Mouse (Mus musculus) neural tube, embryonic 14.5 days (tissue): Measurements from ENCODE around the gene Mms19. TPM values are rescaled to one million over a fixed set of nuclear protein-coding genes. Genes with fewer than 3 reads are reported as not detected.
"Not testable (repeated sequence)": the region's sequence is repeated elsewhere in the genome, so short reads cannot be mapped to it uniquely, and the experiment has no call there.

Source experiments
- ATAC-seq: fragments of 200-750 bp; cut with Nextera tagmentation; 2 replicates; pipeline ENCODE4 v1.8.0; 2017; ENCODE audit warnings: low read depth, mild to moderate bottlenecking, moderate TSS enrichment, moderate library complexity
- H3K27ac ChIP-seq: fragments of 300-500 bp; sonication (generic); 2 replicates; pipeline ENCODE4 v1.5.1; 2014; ENCODE audit warnings: low read depth, mild to moderate bottlenecking, control low read depth, low read length, moderate library complexity, mixed read lengths
- H3K27me3 ChIP-seq: fragments of 300-500 bp; sonication (generic); 2 replicates; pipeline ENCODE4 v1.6.1; 2014; ENCODE audit warnings: low read length; ENCODE audit not compliant: control insufficient read depth, insufficient read depth
- H3K36me3 ChIP-seq: fragments of 300-500 bp; sonication (generic); 2 replicates; pipeline ENCODE4 v1.6.1; 2014; ENCODE audit warnings: low read length, mixed read lengths; ENCODE audit not compliant: control insufficient read depth, insufficient read depth
- H3K4me1 ChIP-seq: fragments of 300-500 bp; sonication (generic); 2 replicates; pipeline ENCODE4 v1.6.1; 2014; ENCODE audit warnings: low read length; ENCODE audit not compliant: control insufficient read depth, insufficient read depth
- H3K4me2 ChIP-seq: fragments of 300-500 bp; sonication (generic); 2 replicates; pipeline ENCODE4 v1.6.1; 2014; ENCODE audit warnings: mild to moderate bottlenecking, low read depth, low read length, control low read depth
- H3K4me3 ChIP-seq: fragments of 300-500 bp; sonication (generic); 2 replicates; pipeline ENCODE4 v1.5.1; 2014; ENCODE audit warnings: low read depth, low read length, control low read depth, mixed read lengths
- H3K9ac ChIP-seq: fragments of 300-500 bp; sonication (generic); replicated peaks from 2 replicates; pipeline ENCODE4 v1.6.1; 2014; ENCODE audit warnings: low read depth, mild to moderate bottlenecking, control low read depth, low read length, mixed read lengths
- H3K9me3 ChIP-seq: fragments of 300-500 bp; sonication (generic); 2 replicates; pipeline ENCODE4 v1.6.1; 2016; ENCODE audit warnings: low read length; ENCODE audit not compliant: control insufficient read depth
- WGBS: fragments of 180-500 bp; shearing (Covaris S2); extraction: QIAGEN DNeasy Blood & Tissue Kit; methylation state at CpG from one replicate; pipeline ENCODE4 v1.1.7; 2014; 5-methylcytosine and 5-hydroxymethylcytosine counted together
- polyA plus RNA-seq: library from polyadenylated mRNA; unstranded; fragments of >200 nt; fragmentation: Nextera tagmentation; extraction: Ambion mirVana; gene quantifications from 2 replicates; pipeline ENCODE4 v1.2.1, GENCODE M21; 2014

Gene Mms19
- polyA plus RNA-seq, 1 experiment from 2014 or later: 33.7 TPM

DNA sequence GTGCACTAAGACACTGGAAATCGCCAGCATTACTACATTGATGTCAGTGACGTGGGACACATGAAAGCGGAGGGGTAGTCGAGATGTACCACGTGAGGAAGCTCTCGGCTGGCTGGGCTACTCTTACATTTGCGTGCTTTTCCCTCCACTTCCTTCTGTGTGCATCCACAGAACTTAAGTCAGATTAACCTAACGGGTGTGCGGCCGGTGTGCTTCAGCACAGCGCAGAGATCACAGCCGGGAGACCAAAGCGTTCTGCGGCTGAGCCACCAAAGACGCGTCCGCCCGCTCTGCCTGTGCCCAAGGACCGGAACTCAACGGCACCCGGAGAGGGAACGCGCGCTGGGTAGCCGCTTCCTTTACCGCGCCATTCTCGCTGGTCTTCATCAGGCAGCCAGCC, 48.3 kb downstream of the Mms19 start:
- Histone ChIP-seq H3K4me3 (peak overlapping the region; percentile 74), H3K9me3 (no peaks in the 10 kb centered on the region), H3K27me3 (no peaks in the 10 kb centered on the region), H3K36me3 (peaks cover 19% of the 10 kb centered on the region), H3K4me2 (peak overlapping the region; percentile 85), H3K4me1 (peaks cover 15% of the 10 kb centered on the region), H3K9ac (peak overlapping the region; percentile 61), H3K27ac (peak overlapping the region; percentile 55)
- WGBS: 0% methylated on average over 28 of the region's 28 CpGs
- ATAC-seq: peak; percentile 10

DNA sequence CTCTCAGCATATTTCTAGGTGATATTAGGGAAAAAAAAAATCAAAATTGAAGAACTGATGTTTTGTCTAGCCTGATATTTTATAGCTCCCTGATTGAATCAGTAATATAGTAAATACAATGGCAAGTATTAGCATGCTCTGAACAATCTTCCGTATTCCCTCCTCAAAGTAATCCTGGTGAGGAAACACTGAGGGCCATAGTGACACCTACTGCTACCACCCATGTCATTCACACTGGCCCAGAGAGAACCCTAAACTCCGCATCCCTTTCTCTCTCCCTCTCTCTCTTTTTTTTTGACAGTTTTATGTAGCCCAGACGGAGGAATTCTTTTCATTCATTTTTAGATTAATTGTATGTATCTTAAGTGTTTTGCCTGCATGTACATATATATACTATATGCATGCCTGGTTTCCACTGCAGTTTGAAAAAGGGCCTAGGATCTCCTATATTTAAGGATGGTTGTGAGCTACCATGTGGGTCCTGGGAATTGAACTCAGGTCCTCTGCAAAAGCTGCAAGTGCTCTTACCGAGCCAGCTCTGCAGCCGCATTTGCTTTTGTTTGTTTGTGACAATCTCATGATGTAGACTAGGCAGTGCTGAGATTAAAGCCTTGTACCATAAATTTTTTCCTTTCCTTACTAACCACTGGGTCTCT, 60.4 kb downstream of the Mms19 start:
- 82% methylated on average over 5 of the region's 5 CpGs for WGBS
- peaks cover 33% of the 10 kb centered on the region for H3K36me3 ChIP-seq
- no peaks in the 10 kb centered on the region for H3K4me1 ChIP-seq
- no peaks in the 10 kb centered on the region for H3K9me3 ChIP-seq
- no peak for ATAC-seq
- no peak overlapping the region for H3K4me2 ChIP-seq
- no peak overlapping the region for H3K27ac ChIP-seq
- H3K27me3 ChIP-seq: no peaks in the 10 kb centered on the region
- H3K4me3 ChIP-seq: no peak overlapping the region
- H3K9ac ChIP-seq: no peak overlapping the region

DNA sequence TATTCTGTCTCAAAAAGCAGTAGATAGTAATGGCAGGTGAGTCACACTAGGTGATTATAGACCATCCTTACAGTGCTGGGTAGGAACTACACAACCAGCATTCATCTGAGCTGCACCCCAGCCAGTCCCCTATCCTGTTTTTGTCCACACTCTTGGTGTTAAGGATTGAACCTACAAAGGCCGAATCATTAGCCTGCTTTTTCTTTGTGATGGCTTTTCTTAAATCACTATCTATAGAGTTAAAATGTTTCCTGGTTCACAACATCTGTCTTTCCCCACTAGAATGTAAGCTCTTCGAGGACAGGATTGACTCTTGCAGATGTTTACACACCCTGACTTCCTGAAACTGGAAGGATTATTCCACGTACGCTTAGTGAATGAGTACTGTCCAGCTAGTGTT, 61.5 kb downstream of the Mms19 start:
- 82% methylated on average over 4 of the region's 4 CpGs for WGBS
- no peaks in the 10 kb centered on the region for H3K9me3 ChIP-seq
- no peaks in the 10 kb centered on the region for H3K4me1 ChIP-seq

DNA sequence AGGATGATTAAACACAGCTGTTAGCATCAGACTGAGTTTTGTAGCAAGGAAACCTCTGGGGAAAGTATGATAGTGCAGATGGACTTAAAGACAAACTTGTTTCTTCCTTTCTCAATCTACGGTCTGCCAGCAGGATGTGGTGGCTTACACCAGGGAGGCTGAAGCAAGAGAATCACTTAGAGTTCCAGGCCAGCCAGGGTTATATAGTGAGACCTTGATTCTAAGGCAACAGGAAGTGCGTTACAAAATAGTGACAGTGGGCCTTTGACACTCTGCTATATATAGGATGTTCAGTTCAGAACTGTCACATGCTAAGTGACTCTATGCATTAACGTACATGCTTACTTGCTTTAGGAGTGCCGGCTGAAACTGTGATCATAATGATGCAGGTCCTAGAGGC, 64.1 kb downstream of the Mms19 start:
- Histone ChIP-seq H3K36me3 (peaks cover 28% of the 10 kb centered on the region), H3K4me1 (peaks cover 14% of the 10 kb centered on the region), H3K9me3 (no peaks in the 10 kb centered on the region), H3K9ac (no peak overlapping the region), H3K27me3 (no peaks in the 10 kb centered on the region), H3K27ac (no peak overlapping the region), H3K4me3 (no peak overlapping the region), H3K4me2 (no peak overlapping the region)
- 88% methylated on average over 4 of the region's 4 CpGs for WGBS
- ATAC-seq: no peak

More for the DNA sequence above, 61.5 kb downstream of the Mms19 start:
- no peak for ATAC-seq
- Histone ChIP-seq H3K9ac (no peak overlapping the region), H3K4me2 (no peak overlapping the region), H3K4me3 (no peak overlapping the region), H3K27ac (no peak overlapping the region), H3K27me3 (no peaks in the 10 kb centered on the region), H3K36me3 (peaks cover 33% of the 10 kb centered on the region)

DNA sequence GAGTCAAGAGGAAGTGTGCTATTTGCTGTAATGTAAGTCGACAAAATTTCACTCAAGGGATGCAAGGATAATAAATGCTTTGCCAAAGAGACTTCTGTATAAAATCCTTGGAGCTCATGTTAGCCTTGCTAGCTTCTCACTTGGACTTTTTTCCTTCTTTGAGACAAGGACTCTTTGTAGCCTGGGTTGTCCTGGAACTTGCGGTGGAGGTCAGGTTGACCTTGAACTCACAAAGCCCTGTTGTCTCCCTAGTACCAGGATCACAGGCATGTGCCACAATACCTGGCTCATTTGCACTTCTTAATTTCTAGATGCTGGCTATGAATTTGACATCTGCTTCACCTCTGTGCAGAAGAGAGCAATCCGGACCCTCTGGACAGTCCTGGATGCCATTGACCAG, 65.7 kb downstream of the Mms19 start:
- WGBS: 93% methylated on average over 3 of the region's 3 CpGs
- H3K9me3 ChIP-seq: no peaks in the 10 kb centered on the region
- H3K4me2 ChIP-seq: no peak overlapping the region
- no peak overlapping the region for H3K9ac ChIP-seq
- no peak for ATAC-seq
- H3K4me1 ChIP-seq: peaks cover 14% of the 10 kb centered on the region
- H3K4me3 ChIP-seq: no peak overlapping the region
- peaks cover 24% of the 10 kb centered on the region for H3K36me3 ChIP-seq
- no peak overlapping the region for H3K27ac ChIP-seq
- no peaks in the 10 kb centered on the region for H3K27me3 ChIP-seq

DNA sequence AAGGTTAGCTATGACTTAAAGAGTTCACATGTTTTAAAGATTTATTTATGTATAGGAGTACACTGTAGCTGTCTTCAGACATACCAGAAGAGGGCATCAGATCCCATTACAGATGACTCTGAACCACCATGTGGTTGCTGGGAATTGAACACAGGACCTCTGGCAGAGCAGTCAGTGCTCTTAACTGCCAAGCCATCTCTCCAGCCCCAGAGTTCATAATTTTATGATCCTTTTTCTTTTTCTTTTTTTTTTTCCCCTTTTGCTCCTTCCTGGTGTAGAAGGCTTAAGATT, 66.4 kb downstream of the Mms19 start:
- peaks cover 14% of the 10 kb centered on the region for H3K4me1 ChIP-seq
- not testable (repeated sequence) for H3K4me2 ChIP-seq, H3K9me3 ChIP-seq, H3K27me3 ChIP-seq, H3K4me3 ChIP-seq, ATAC-seq, H3K9ac ChIP-seq, H3K27ac ChIP-seq
- H3K36me3 ChIP-seq: peaks cover 21% of the 10 kb centered on the region

DNA sequence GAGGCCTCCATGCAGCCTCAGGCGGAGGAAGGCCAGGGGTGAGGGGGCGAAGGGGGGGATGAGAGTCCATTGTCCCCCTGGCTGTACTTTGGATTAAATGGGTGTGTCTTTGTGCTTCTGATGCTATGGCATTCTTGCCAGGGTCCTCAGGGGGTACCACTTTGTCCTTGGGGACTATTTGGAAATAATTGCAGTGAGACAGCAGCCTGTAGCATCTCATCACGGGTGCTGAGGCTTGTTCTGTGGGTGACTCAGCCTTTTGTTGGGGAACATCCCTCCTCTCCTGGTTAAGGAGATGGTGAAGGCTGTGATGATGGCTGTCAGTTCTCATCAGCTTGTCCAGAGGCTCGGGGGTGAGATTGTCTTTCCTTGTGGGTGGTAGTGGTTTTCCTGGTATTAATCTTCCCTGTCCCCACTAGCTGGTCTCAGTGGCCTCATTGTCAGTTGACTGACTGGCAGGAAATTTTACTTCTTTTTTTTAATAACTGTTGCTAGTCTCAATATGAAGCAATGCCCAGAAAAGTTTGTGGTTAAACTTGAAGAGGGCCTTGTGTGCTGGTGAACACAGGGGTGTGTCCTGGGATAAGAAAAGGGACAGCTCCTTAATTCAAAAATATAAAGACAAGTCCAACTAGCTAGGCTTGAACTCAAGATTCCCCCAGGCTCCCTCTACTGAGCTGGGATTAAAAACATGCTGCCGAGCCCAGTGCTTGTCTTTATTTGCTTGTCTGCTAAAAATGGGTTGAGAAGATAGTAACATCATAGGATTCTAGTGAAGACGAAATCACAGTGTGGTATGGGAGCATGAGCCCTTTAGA, 67.0 kb downstream of the Mms19 start:
- H3K27ac ChIP-seq: no peak overlapping the region
- WGBS: 48% methylated on average over 6 of the region's 6 CpGs
- peaks cover 15% of the 10 kb centered on the region for H3K36me3 ChIP-seq
- peak overlapping the region; percentile 74; the same call in 1 of the 2 replicates for H3K9ac ChIP-seq
- no peaks in the 10 kb centered on the region for H3K9me3 ChIP-seq
- peak overlapping the region; percentile 95; the same call in 1 of the 2 replicates for H3K4me3 ChIP-seq
- H3K27me3 ChIP-seq: no peaks in the 10 kb centered on the region
- no peak for ATAC-seq
- peak overlapping the region; percentile 98 for H3K4me2 ChIP-seq
- H3K4me1 ChIP-seq: peaks cover 14% of the 10 kb centered on the region

DNA sequence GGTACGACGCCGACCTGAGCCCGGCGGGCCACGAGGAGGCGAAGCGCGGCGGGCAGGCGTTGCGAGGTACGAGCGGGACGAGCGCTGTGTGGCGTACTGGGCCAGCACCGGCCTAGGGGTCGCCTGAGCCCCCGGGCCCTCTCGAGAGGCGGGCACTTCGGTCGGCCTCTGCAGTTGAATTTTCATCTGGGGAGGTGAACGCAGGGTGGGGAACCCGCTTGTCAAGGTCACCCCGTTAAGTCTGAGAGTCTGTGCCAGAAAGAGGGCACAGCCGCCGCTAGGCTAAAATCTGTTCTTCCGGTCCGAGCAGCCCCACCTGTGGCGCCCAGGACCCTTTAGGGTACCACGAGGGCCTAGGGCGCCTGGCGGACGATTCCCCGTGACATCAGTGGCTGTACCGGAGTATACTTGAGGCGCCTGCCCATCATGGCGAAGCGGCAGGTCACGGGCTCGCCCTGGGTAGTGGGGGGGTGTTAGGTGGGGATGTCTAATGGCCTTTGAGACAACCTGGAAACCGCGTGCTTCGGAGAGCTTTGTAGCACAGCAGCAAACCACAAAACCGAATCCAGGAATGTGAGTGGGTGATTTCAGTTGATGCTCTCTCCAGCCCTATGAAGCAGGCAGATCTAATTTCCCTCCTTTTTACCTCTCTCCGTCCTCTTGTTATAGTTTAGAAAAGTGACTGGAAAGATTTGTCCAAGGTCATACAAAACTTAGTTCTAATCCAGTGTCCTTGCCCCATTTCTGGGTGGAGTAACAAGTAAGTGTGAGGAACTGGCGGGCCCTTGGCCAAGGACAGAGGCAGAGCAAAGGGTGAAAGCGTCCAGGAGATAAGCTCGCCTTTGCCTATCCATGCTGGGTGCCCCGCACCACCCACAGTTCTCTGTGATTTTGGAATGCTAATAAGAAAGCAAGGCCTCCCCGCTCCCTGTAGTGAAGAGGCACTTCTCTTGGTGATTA, 68.6 kb downstream of the Mms19 start:
- Histone ChIP-seq H3K27ac (peak overlapping the region; percentile 74), H3K4me3 (peak overlapping the region; percentile 95), H3K4me2 (peak overlapping the region; percentile 98), H3K36me3 (peaks cover 11% of the 10 kb centered on the region), H3K9ac (peak overlapping the region; percentile 74), H3K9me3 (no peaks in the 10 kb centered on the region), H3K27me3 (no peaks in the 10 kb centered on the region), H3K4me1 (peaks cover 14% of the 10 kb centered on the region)
- under 1% methylated on average over 51 of the region's 53 CpGs for WGBS
- ATAC-seq: peak; percentile 87
